Mouse (Mus musculus) cerebellum, adult 2 months (tissue): ENCODE results near the gene Ppargc1a. TPM values are rescaled to one million over a fixed set of nuclear protein-coding genes. Genes with fewer than 3 reads are reported as not detected.

Source experiments
- DNase-seq, 2 experiments: peaks; one replicate each; pipeline ENCODE4 v3.0.0; 2021
- H3K27ac ChIP-seq: fragments of 200-500 bp; 2 replicates; pipeline ENCODE4 v1.5.1; 2012; ENCODE audit warnings: low read length, control low read depth, inconsistent platforms; ENCODE audit not compliant: insufficient read depth
- H3K27me3 ChIP-seq: fragments of 200-500 bp; 2 replicates; pipeline ENCODE4 v1.6.1; 2012; ENCODE audit warnings: inconsistent platforms, mild to moderate bottlenecking, low read length, moderate library complexity; ENCODE audit not compliant: control insufficient read depth, insufficient read depth
- H3K4me1 ChIP-seq: fragments of 200-500 bp; 2 replicates; pipeline ENCODE4 v1.6.1; 2011; ENCODE audit warnings: low read length; ENCODE audit not compliant: control insufficient read depth, insufficient read depth
- H3K4me3 ChIP-seq: fragments of 200-500 bp; replicated peaks from 2 replicates; pipeline ENCODE3; 2011; ENCODE audit warnings: mild to moderate bottlenecking, low read depth, low read length, control low read depth; ENCODE audit not compliant: insufficient read depth
- CTCF ChIP-seq: fragments of 200-500 bp; IDR thresholded peaks from 2 replicates; pipeline ENCODE4 v1.5.1; 2011; ENCODE audit warnings: low read depth, mild to moderate bottlenecking, control low read depth, low read length, moderate library complexity, borderline replicate concordance; ENCODE audit not compliant: insufficient read depth
- POLR2A ChIP-seq: fragments of 200-500 bp; IDR thresholded peaks from 2 replicates; pipeline ENCODE4 v1.6.1; 2011; ENCODE audit warnings: low read length, control low read depth, borderline replicate concordance; ENCODE audit not compliant: insufficient read depth
- WGBS: fragments of 180-500 bp; shearing (Covaris S2); methylation state at CpG from one replicate; pipeline ENCODE4 v1.1.7; 2018; 5-methylcytosine and 5-hydroxymethylcytosine counted together
- polyA plus RNA-seq: library from polyadenylated mRNA; depleted of rRNA; stranded (reverse); fragments of >200 nt; gene quantifications from 2 replicates; pipeline ENCODE4 v1.2.3, GENCODE M21; 2012

Gene Ppargc1a
- polyA plus RNA-seq, 1 experiment = 25.9 TPM

- 82% methylated on average over 6 of the region's 6 CpGs for WGBS
- no peak for DNase-seq
- TF ChIP-seq POLR2A (no peak), CTCF (no peak)
- Histone ChIP-seq H3K27ac (no peak overlapping the region), H3K4me3 (no peak overlapping the region), H3K4me1 (no peaks in the 10 kb centered on the region), H3K27me3 (no peaks in the 10 kb centered on the region)
Observed at GRCm38 (mm10) chr5:51538319-51538718, 29.2 kb downstream of the Ppargc1a start.

GRCm38 (mm10) chr5:51537646-51538030 is 29.9 kb downstream of the Ppargc1a start:
- no peaks in the 10 kb centered on the region for H3K27me3 ChIP-seq
- no peak for DNase-seq
- no peak overlapping the region for H3K4me3 ChIP-seq
- H3K4me1 ChIP-seq = no peaks in the 10 kb centered on the region
- no peak for TF ChIP-seq CTCF
- H3K27ac ChIP-seq = no peak overlapping the region

GRCm38 (mm10) chr5:51537009-51537645 is 30.4 kb downstream of the Ppargc1a start:
- no peak overlapping the region for H3K27ac ChIP-seq
- no peak for DNase-seq
- no peaks in the 10 kb centered on the region for H3K4me1 ChIP-seq
- no peak overlapping the region for H3K4me3 ChIP-seq
- no peak for TF ChIP-seq CTCF
- no peak for TF ChIP-seq POLR2A
- 55% methylated on average over 7 of the region's 7 CpGs for WGBS
- H3K27me3 ChIP-seq = no peaks in the 10 kb centered on the region

- Histone ChIP-seq H3K4me3 (no peak overlapping the region), H3K27ac (no peak overlapping the region), H3K4me1 (peaks cover 3% of the 10 kb centered on the region; the same call in 1 of the 2 replicates), H3K27me3 (no peaks in the 10 kb centered on the region)
- TF ChIP-seq CTCF (no peak), POLR2A (no peak)
- 33% methylated on average over 1 of the region's 1 CpGs for WGBS
- no peak for DNase-seq
Observed at GRCm38 (mm10) chr5:51534456-51534855, 33.1 kb downstream of the Ppargc1a start.

- H3K27ac ChIP-seq = no peak overlapping the region
- WGBS = 5% methylated on average over 1 of the region's 1 CpGs
- H3K4me1 ChIP-seq = peaks cover 3% of the 10 kb centered on the region; the same call in 1 of the 2 replicates
- no peak for TF ChIP-seq CTCF
- no peak for TF ChIP-seq POLR2A
- no peak for DNase-seq
- H3K4me3 ChIP-seq = no peak overlapping the region
- H3K27me3 ChIP-seq = no peaks in the 10 kb centered on the region
Observed at GRCm38 (mm10) chr5:51531286-51531685, 36.2 kb downstream of the Ppargc1a start.

GRCm38 (mm10) chr5:51529444-51529843 is 38.1 kb downstream of the Ppargc1a start:
- Histone ChIP-seq H3K27ac (no peak overlapping the region), H3K4me1 (peaks cover 3% of the 10 kb centered on the region; the same call in 1 of the 2 replicates), H3K27me3 (no peaks in the 10 kb centered on the region), H3K4me3 (no peak overlapping the region)
- DNase-seq = no peak
- 94% methylated on average over 2 of the region's 2 CpGs for WGBS
- TF ChIP-seq POLR2A = no peak
- no peak for TF ChIP-seq CTCF

GRCm38 (mm10) chr5:51528165-51528498 is 39.4 kb downstream of the Ppargc1a start:
- Histone ChIP-seq H3K4me3 (no peak overlapping the region), H3K27ac (no peak overlapping the region), H3K27me3 (no peaks in the 10 kb centered on the region), H3K4me1 (peaks cover 3% of the 10 kb centered on the region; the same call in 1 of the 2 replicates)
- no peak for TF ChIP-seq POLR2A
- no peak for TF ChIP-seq CTCF
- DNase-seq = no peak

- H3K27me3 ChIP-seq = no peaks in the 10 kb centered on the region
- peaks cover 3% of the 10 kb centered on the region; the same call in 1 of the 2 replicates for H3K4me1 ChIP-seq
- WGBS = 80% methylated on average over 5 of the region's 5 CpGs
- DNase-seq = no peak
- TF ChIP-seq POLR2A = no peak
- TF ChIP-seq CTCF = no peak
- H3K27ac ChIP-seq = no peak overlapping the region
- no peak overlapping the region for H3K4me3 ChIP-seq
Observed at GRCm38 (mm10) chr5:51527498-51528164, 39.9 kb downstream of the Ppargc1a start.
